Mouse (Mus musculus) CH12.LX (cell line): Measurements from ENCODE around the gene Sf3a3. TPM values are rescaled to one million over a fixed set of nuclear protein-coding genes. Genes with fewer than 3 reads are reported as not detected.

ENCODE experiments used
- DNase-seq: peaks from one replicate; pipeline ENCODE4 v3.0.0-alpha.2; 2013; ENCODE audit errors: extremely low read depth
- H3K27ac ChIP-seq: 2 replicates; pipeline ENCODE4 v1.5.1; 2012; ENCODE audit warnings: low read depth, mild to moderate bottlenecking, control low read depth, moderate library complexity; ENCODE audit not compliant: insufficient read depth
- H3K27me3 ChIP-seq: replicated peaks from 2 replicates; pipeline ENCODE3; 2012; ENCODE audit warnings: inconsistent platforms
- H3K36me3 ChIP-seq, 2 experiments: replicated peaks in 1 of 2; 2 replicates each; pipeline versions ENCODE3 to v1.6.1; 2012; ENCODE audit warnings: inconsistent platforms in 1 of 2, low read length in 1 of 2, mild to moderate bottlenecking in 1 of 2, mixed read lengths in 1 of 2, moderate library complexity in 1 of 2; ENCODE audit not compliant: control insufficient read depth in 1 of 2, insufficient read depth in 1 of 2
- H3K4me1 ChIP-seq, 2 experiments: 2 replicates each; pipeline ENCODE4 v1.6.1; 2012; ENCODE audit warnings: inconsistent platforms in 1 of 2, moderate library complexity in 1 of 2; ENCODE audit not compliant: insufficient read depth in 2 of 2, control insufficient read depth in 1 of 2
- H3K4me2 ChIP-seq: 2 replicates; pipeline ENCODE4 v1.6.1; 2012; ENCODE audit warnings: low read depth, mild to moderate bottlenecking, control low read depth; ENCODE audit not compliant: poor library complexity, insufficient read depth, severe bottlenecking
- H3K4me3 ChIP-seq, 3 experiments: fragments of 150-350 bp in 1 of 3; sonication (generic) in 1 of 3; replicated peaks in 1 of 3; 2 replicates each; pipeline versions ENCODE3 to v1.5.1; 2011 to 2012; ENCODE audit warnings: low read depth in 2 of 3, low read length in 2 of 3, mild to moderate bottlenecking in 2 of 3, moderate library complexity in 2 of 3, control low read depth in 1 of 3, improper control_type of control experiment in 1 of 3, inconsistent platforms in 1 of 3, mixed read lengths in 1 of 3; ENCODE audit not compliant: poor library complexity in 1 of 3
- H3K79me2 ChIP-seq: replicated peaks from 2 replicates; pipeline ENCODE4 v1.6.1; 2012; ENCODE audit warnings: mild to moderate bottlenecking, moderate library complexity; ENCODE audit not compliant: control insufficient read depth, poor library complexity, insufficient read depth, severe bottlenecking; ENCODE audit errors: extremely low read depth
- H3K9ac ChIP-seq: 2 replicates; pipeline ENCODE4 v1.6.1; 2012; ENCODE audit warnings: low read depth, mild to moderate bottlenecking, control low read depth, moderate library complexity; ENCODE audit not compliant: insufficient read depth
- H3K9me3 ChIP-seq: replicated peaks from 2 replicates; pipeline ENCODE3; 2012; ENCODE audit warnings: low read length, inconsistent platforms, mixed read lengths
- BHLHE40 ChIP-seq: IDR thresholded peaks from 2 replicates; pipeline ENCODE4 v1.6.1; 2011; ENCODE audit warnings: mild to moderate bottlenecking, low read depth, low read length, improper control_type of control experiment
- CHD2 ChIP-seq: IDR thresholded peaks from 2 replicates; pipeline ENCODE4 v1.6.1; 2011; ENCODE audit warnings: low read length, improper control_type of control experiment
- ELF1 ChIP-seq: IDR thresholded peaks from 2 replicates; pipeline ENCODE4 v1.6.1; 2014; ENCODE audit warnings: low read depth, mild to moderate bottlenecking, inconsistent platforms, low read length, improper control_type of control experiment
- EP300 ChIP-seq: IDR thresholded peaks from 2 replicates; pipeline ENCODE4 v1.6.1; 2011; ENCODE audit warnings: low read length, improper control_type of control experiment
- ETS1 ChIP-seq: conservative IDR thresholded peaks from 2 replicates; pipeline ENCODE4 v1.6.1; 2012; ENCODE audit warnings: low read depth, mild to moderate bottlenecking, inconsistent platforms, low read length, improper control_type of control experiment, moderate library complexity
- IRF4 ChIP-seq: IDR thresholded peaks from 2 replicates; pipeline ENCODE4 v1.6.1; 2014; ENCODE audit warnings: low read depth, mild to moderate bottlenecking, inconsistent platforms, low read length, improper control_type of control experiment
- JUN ChIP-seq: IDR thresholded peaks from 2 replicates; pipeline ENCODE4 v1.6.1; 2011; ENCODE audit warnings: low read depth, mild to moderate bottlenecking, low read length, improper control_type of control experiment, moderate library complexity; ENCODE audit not compliant: insufficient read depth
- JUND ChIP-seq: conservative IDR thresholded peaks from 2 replicates; pipeline ENCODE4 v1.6.1; 2011; ENCODE audit warnings: low read depth, low read length, improper control_type of control experiment
- KAT2A ChIP-seq: IDR thresholded peaks from 2 replicates; pipeline ENCODE4 v1.6.1; 2012; ENCODE audit warnings: low read length, improper control_type of control experiment, inconsistent platforms; ENCODE audit not compliant: insufficient replicate concordance
- MAX ChIP-seq: IDR thresholded peaks from 2 replicates; pipeline ENCODE4 v1.6.1; 2011; ENCODE audit warnings: low read length, improper control_type of control experiment
- MEF2A ChIP-seq: IDR thresholded peaks from 2 replicates; pipeline ENCODE4 v1.6.1; 2014; ENCODE audit warnings: low read depth, mild to moderate bottlenecking, inconsistent platforms, low read length, improper control_type of control experiment, borderline replicate concordance
- MXI1 ChIP-seq: IDR thresholded peaks from 2 replicates; pipeline ENCODE4 v1.6.1; 2011; ENCODE audit warnings: mild to moderate bottlenecking, low read depth, low read length, improper control_type of control experiment
- MYC ChIP-seq: IDR thresholded peaks from 2 replicates; pipeline ENCODE4 v1.6.1; 2011; ENCODE audit warnings: low read depth, mild to moderate bottlenecking, improper control_type of control experiment, low read length
- NRF1 ChIP-seq: IDR thresholded peaks from 2 replicates; pipeline ENCODE4 v1.6.1; 2014; ENCODE audit warnings: low read depth, mild to moderate bottlenecking, inconsistent platforms, low read length, improper control_type of control experiment, moderate library complexity
- POLR2A ChIP-seq: IDR thresholded peaks from 2 replicates; pipeline ENCODE4 v1.6.1; 2011; ENCODE audit warnings: low read depth, mild to moderate bottlenecking, improper control_type of control experiment, low read length
- POLR2AphosphoS2 ChIP-seq: IDR thresholded peaks from 2 replicates; pipeline ENCODE4 v1.6.1; 2011; ENCODE audit warnings: low read depth, low read length, improper control_type of control experiment
- RCOR1 ChIP-seq: conservative IDR thresholded peaks from 2 replicates; pipeline ENCODE4 v1.6.1; 2012; ENCODE audit warnings: low read depth, mild to moderate bottlenecking, inconsistent platforms, low read length, improper control_type of control experiment
- SIN3A ChIP-seq: IDR thresholded peaks from 2 replicates; pipeline ENCODE4 v1.6.1; 2012; ENCODE audit warnings: low read length, improper control_type of control experiment, inconsistent platforms
- SMC3 ChIP-seq: IDR thresholded peaks from 2 replicates; pipeline ENCODE4 v1.6.1; 2011; ENCODE audit warnings: low read depth, low read length, improper control_type of control experiment
- TBP ChIP-seq: conservative IDR thresholded peaks from 2 replicates; pipeline ENCODE4 v1.6.1; 2011; ENCODE audit warnings: low read depth, low read length, improper control_type of control experiment
- TCF12 ChIP-seq: IDR thresholded peaks from 2 replicates; pipeline ENCODE4 v1.6.1; 2014; ENCODE audit warnings: low read depth, mild to moderate bottlenecking, inconsistent platforms, low read length, improper control_type of control experiment
- UBTF ChIP-seq: IDR thresholded peaks from 2 replicates; pipeline ENCODE4 v1.6.1; 2012; ENCODE audit warnings: low read depth, mild to moderate bottlenecking, inconsistent platforms, low read length, improper control_type of control experiment, moderate library complexity
- USF1 ChIP-seq: IDR thresholded peaks from 2 replicates; pipeline ENCODE4 v1.6.1; 2014; ENCODE audit warnings: low read depth, mild to moderate bottlenecking, inconsistent platforms, low read length, improper control_type of control experiment
- ZC3H11A ChIP-seq: IDR thresholded peaks from 2 replicates; pipeline ENCODE4 v1.6.1; 2012; ENCODE audit warnings: low read depth, mild to moderate bottlenecking, inconsistent platforms, low read length, improper control_type of control experiment
- dilution Hi-C: fragments of 300-500 bp; cut with MboI; formaldehyde crosslinking; loops from 2 replicates; pipeline ENCODE4 v1.14.3; 2020; ENCODE audit warnings: low sequenced_read_pairs; ENCODE audit not compliant: extremely low pct_unique_long_range_greater_than_20kb, extremely low pct_ligation_motif_present
- in situ Hi-C: fragments of 300-500 bp; cut with MboI; formaldehyde crosslinking; loops from 3 replicates; pipeline ENCODE4 v1.14.3; 2019; ENCODE audit warnings: low sequenced_read_pairs, low pct_ligation_motif_present, low pct_unique_long_range_greater_than_20kb, mixed read lengths
- polyA plus RNA-seq: library from polyadenylated mRNA; unstranded; fragments of >175 nt; gene quantifications from 2 replicates; pipeline ENCODE4 v1.2.1, GENCODE M21; 2012; ENCODE audit warnings: low read depth; ENCODE audit not compliant: insufficient read length
- total RNA-seq, 2 experiments: library from RNA; depleted of rRNA; stranded (reverse); fragments of 300-350 nt in 1 of 2; fragments of >200 nt in 1 of 2; gene quantifications; 2 replicates each; pipeline ENCODE4 v1.2.3; 2012 to 2014

Gene Sf3a3
- total and polyA plus RNA-seq, 3 experiments: 100 to 134 (median 122) TPM

DNA sequence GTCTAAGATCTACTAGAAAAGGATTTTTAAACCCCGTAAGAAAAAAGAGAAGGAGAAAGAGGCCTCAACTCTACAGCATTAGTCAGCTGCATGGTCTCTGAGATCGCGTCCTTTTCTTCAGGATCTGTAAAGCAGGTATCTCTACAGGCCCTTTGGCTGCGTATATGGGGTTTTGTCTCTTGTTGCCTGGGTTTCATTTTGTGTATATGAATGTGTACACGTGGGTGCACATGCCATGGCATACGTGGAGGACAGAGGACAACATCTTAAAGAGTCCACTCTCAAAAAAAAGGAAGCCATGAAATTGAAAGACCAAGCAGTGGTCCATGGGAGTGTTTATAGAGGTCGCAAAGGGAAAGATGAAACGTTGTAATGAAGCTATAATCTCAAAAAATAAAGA, 23.1 kb upstream of the Sf3a3 start:
- no peak for DNase-seq
- Histone ChIP-seq H3K36me3 (peaks cover 16 to 32% of the 10 kb centered on the region in 2 experiments), H3K4me1 (peaks cover 4 to 49% of the 10 kb centered on the region in 2 experiments; a peak in 3 of 4 replicates), H3K4me3 (peak overlapping the region; percentile 4 to 85 (median 33)), H3K9me3 (no peaks in the 10 kb centered on the region), H3K4me2 (peak overlapping the region; percentile 100), H3K27me3 (no peaks in the 10 kb centered on the region), H3K9ac (peak overlapping the region; percentile 80), H3K27ac (no peak overlapping the region), H3K79me2 (peaks cover 60% of the 10 kb centered on the region)
- TF ChIP-seq MYC (0 out of 2 replicates have a peak, but pooled peaks have one; percentile 47), MXI1 (0 out of 2 replicates have a peak, but pooled peaks have one; percentile 51), BHLHE40 (peak; percentile 39; the same call in 1 of the 2 replicates), SIN3A (0 out of 2 replicates have a peak, but pooled peaks have one; percentile 29), ETS1 (no peak)
- in situ Hi-C loops: no loop called here
- dilution Hi-C loops: no loop called here

GRCm38 (mm10) chr4:124692416-124692861, 22.1 kb upstream of the Sf3a3 start:
- peaks cover 4 to 45% of the 10 kb centered on the region in 2 experiments; a peak in 3 of 4 replicates for H3K4me1 ChIP-seq
- in situ Hi-C loops: no loop called here

DNA sequence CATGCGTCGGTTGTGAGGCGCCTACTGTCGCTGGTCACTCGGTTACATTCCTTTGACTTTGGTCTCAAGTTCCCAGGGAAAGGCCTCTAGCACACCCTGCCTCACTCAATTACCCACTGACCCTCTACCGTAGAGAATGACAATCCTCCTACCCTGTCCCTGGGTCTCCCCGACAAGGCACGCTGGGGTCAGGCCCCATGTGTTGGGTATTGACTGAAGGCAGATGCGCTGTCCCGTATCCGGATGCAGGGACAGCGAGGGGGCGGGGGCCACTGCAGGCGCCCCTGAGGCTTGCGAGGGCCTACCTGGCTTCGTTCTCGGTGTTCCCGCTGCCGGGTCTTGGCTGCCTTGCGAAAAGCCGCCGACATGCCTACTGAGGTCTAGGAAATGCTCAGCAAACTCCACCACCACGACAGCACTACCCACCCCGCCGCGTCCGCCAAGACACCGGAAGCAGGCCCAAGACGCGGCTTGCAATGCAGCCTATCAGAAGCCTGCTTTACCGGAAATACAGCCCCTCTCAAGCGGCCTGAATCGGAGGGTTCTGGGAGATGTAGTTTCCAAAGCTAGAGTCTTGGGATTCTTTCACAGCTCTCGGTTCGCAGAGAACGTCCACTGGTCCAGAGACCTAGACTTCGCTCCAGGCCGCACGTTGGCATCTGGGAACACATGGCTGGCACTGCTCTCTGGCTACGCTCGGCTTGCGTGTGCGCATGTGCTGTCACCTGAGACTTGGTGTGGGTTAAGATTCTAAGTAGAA, 21.3 kb upstream of the Sf3a3 start, which contains the start of gene Utp11:
Gene Utp11, minus strand, starts transcription at position 466 of the 760 bp plus-strand sequence.
- dilution Hi-C loops: no loop called here
- peak within 1 kb of the TSS; percentile 69 to 90 (median 85) for H3K4me3 ChIP-seq
- peak within 1 kb of the TSS; percentile 100 for H3K4me2 ChIP-seq
- peak; percentile 91 for DNase-seq
- H3K79me2 ChIP-seq: peaks cover 48% of the 10 kb centered on the region
- peak within 1 kb of the TSS; percentile 80 for H3K9ac ChIP-seq
- no peaks in the 10 kb centered on the region for H3K27me3 ChIP-seq
- H3K36me3 ChIP-seq: peaks cover 2 to 15% of the 10 kb centered on the region in 2 experiments
- peaks cover 4 to 47% of the 10 kb centered on the region in 2 experiments; a peak in 3 of 4 replicates for H3K4me1 ChIP-seq
- no peaks in the 10 kb centered on the region for H3K9me3 ChIP-seq
- in situ Hi-C loops: no loop called here
- H3K27ac ChIP-seq: peak within 1 kb of the TSS; percentile 57
- TF ChIP-seq MEF2A (peak; percentile 38), ZC3H11A (no peak), UBTF (no peak), POLR2A (peak; percentile 76), SMC3 (no peak), IRF4 (peak; percentile 60), RCOR1 (no peak), USF1 (no peak), JUND (no peak), TCF12 (peak; percentile 80), JUN (no peak), CHD2 (peak; percentile 87), MAX (peak; percentile 86), ELF1 (peak; percentile 84), ETS1 (no peak), EP300 (no peak), TBP (peak; percentile 80), BHLHE40 (peak; percentile 43; the same call in 1 of the 2 replicates), NRF1 (peak; percentile 68)

More at GRCm38 (mm10) chr4:124692416-124692861, 22.1 kb upstream of the Sf3a3 start:
- H3K9me3 ChIP-seq: no peaks in the 10 kb centered on the region
- peaks cover 56% of the 10 kb centered on the region for H3K79me2 ChIP-seq
- TF ChIP-seq KAT2A (no peak), POLR2AphosphoS2 (no peak), CHD2 (no peak)
- peak overlapping the region; percentile 100 for H3K4me2 ChIP-seq
- H3K36me3 ChIP-seq: peaks cover 7 to 23% of the 10 kb centered on the region in 2 experiments
- H3K4me3 ChIP-seq: peak overlapping the region; percentile 69 to 90 (median 85)
- H3K27me3 ChIP-seq: no peaks in the 10 kb centered on the region
- no peak for DNase-seq
- H3K9ac ChIP-seq: peak overlapping the region; percentile 80
- no peak overlapping the region for H3K27ac ChIP-seq
- dilution Hi-C loops: no loop called here
